Mouse (Mus musculus): ENCODE results near the gene Zim1.

DNA sequence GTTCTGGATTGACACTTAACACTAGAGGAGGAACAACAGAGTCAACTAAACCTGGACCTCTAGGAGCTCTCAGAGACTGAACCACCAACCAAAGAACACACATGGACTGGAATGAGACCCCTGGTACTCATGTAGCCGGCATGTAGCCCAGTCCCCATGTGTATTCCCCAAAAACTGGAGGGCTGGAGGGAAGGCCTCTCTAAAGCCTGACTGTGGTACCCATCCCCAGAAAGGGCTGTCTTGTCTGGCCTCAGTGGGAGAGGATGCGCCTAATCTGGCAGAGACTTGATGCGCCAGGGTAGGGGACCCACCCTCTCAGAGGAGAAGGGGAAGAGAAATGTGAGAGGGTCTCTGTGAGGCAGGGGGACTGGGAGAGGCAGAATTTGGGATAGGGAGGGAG is 50.4 kb downstream of the Zim1 start:
- no peak for TF ChIP-seq EP300 (IDR thresholded peaks at IDR 0.05; ENCODE audit: low read depth)
- TF ChIP-seq CTCF (IDR thresholded peaks at IDR 0.05; ENCODE audit: low read depth): no peak
